Mouse (Mus musculus) olfactory bulb, adult 2 months (tissue): ENCODE data around the gene Ache.

Experiments used
- CTCF ChIP-seq: fragments of 200-500 bp; IDR thresholded peaks from 2 replicates; pipeline ENCODE4 v1.5.1; 2012; ENCODE audit warnings: low read depth, mild to moderate bottlenecking, low read length, moderate library complexity; ENCODE audit not compliant: insufficient read depth
- POLR2A ChIP-seq: fragments of 200-500 bp; IDR thresholded peaks from 2 replicates; pipeline ENCODE4 v1.6.1; 2012; ENCODE audit warnings: mild to moderate bottlenecking, low read depth, low read length, moderate library complexity; ENCODE audit not compliant: insufficient read depth

DNA sequence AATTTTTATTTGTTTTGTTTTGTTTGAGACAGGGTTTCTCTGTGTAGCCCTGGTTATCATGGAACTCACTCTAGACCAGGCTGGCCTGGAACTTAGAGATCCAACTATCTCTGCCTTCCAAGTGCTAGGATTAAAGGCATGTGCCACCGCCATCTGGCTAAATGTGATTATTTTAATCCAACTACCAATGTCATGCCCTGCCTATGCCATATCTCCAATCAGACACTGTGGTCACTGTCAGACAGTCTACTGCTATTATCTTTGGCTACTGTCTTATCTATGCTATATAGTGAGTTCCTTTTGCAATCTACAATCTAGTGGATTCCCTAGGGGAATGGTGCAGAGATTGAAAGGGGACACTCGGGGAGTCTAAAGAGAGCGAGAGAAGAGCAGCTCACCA lies 33.7 kb downstream of the Ache start:
- TF ChIP-seq CTCF, result no peak
- no peak for TF ChIP-seq POLR2A
